Mouse (Mus musculus) heart, postnatal 0 days (tissue): ENCODE results near the gene Gins1. TPM values are rescaled to one million over a fixed set of nuclear protein-coding genes. Genes with fewer than 3 reads are reported as not detected.

Experiments
- ATAC-seq: fragments of 200-750 bp; cut with Nextera tagmentation; 2 replicates; pipeline ENCODE4 v1.8.0; 2017; ENCODE audit warnings: low read depth, moderate number of reproducible peaks, moderate library complexity; ENCODE audit not compliant: insufficient read depth
- DNase-seq: peaks from one replicate; pipeline ENCODE4 v3.0.0-alpha.2; 2016; ENCODE audit warnings: low spot score
- H3K27ac ChIP-seq: fragments of 300-500 bp; sonication (generic); 2 replicates; pipeline ENCODE4 v1.5.1; 2014; ENCODE audit warnings: low read depth, mild to moderate bottlenecking
- H3K27me3 ChIP-seq: fragments of 300-500 bp; sonication (generic); 2 replicates; pipeline ENCODE4 v1.6.1; 2014; ENCODE audit warnings: low read length, mixed read lengths; ENCODE audit not compliant: control insufficient read depth, insufficient read depth
- H3K36me3 ChIP-seq: fragments of 300-500 bp; sonication (generic); replicated peaks from 2 replicates; pipeline ENCODE4 v1.6.1; 2014; ENCODE audit warnings: low read length, mixed read lengths; ENCODE audit not compliant: control insufficient read depth, insufficient read depth
- H3K4me1 ChIP-seq: fragments of 300-500 bp; sonication (generic); 2 replicates; pipeline ENCODE4 v1.6.1; 2014; ENCODE audit warnings: antibody characterized with exemption; ENCODE audit not compliant: control insufficient read depth, insufficient read depth
- H3K4me2 ChIP-seq: fragments of 300-500 bp; sonication (generic); 2 replicates; pipeline ENCODE4 v1.6.1; 2014; ENCODE audit warnings: low read depth, mild to moderate bottlenecking, low read length, moderate library complexity
- H3K4me3 ChIP-seq: fragments of 300-500 bp; sonication (generic); 2 replicates; pipeline ENCODE4 v1.5.1; 2014; ENCODE audit warnings: low read depth, low read length
- H3K9ac ChIP-seq: fragments of 300-500 bp; sonication (generic); replicated peaks from 2 replicates; pipeline ENCODE4 v1.6.1; 2014; ENCODE audit warnings: low read depth, low read length, mixed read lengths
- H3K9me3 ChIP-seq: fragments of 300-500 bp; sonication (generic); replicated peaks from 2 replicates; pipeline ENCODE4 v1.6.1; 2016; ENCODE audit warnings: low read length; ENCODE audit not compliant: control insufficient read depth
- CTCF ChIP-seq: IDR thresholded peaks from 2 replicates; pipeline ENCODE4 v1.5.1; 2016; ENCODE audit warnings: antibody characterized with exemption, control low read depth, low read depth
- EP300 ChIP-seq: IDR thresholded peaks from 2 replicates; pipeline ENCODE4 v1.6.1; 2016; ENCODE audit warnings: antibody characterized with exemption, low read depth
- WGBS: fragments of 180-500 bp; shearing (Covaris S2); extraction: QIAGEN DNeasy Blood & Tissue Kit; methylation state at CpG from one replicate; pipeline ENCODE4 v1.1.7; 2014; 5-methylcytosine and 5-hydroxymethylcytosine counted together
- polyA plus RNA-seq: library from polyadenylated mRNA; unstranded; fragments of >200 nt; fragmentation: Nextera tagmentation; extraction: Ambion mirVana; gene quantifications from 2 replicates; pipeline ENCODE4 v1.2.1, GENCODE M21; 2015
- total RNA-seq: library from RNA; depleted of rRNA; stranded (reverse); fragments of >200 nt; gene quantifications from 2 replicates; pipeline ENCODE4 v1.2.3, GENCODE M21; 2014; ENCODE audit warnings: low replicate concordance

Gins1 gene
- total and polyA plus RNA-seq, 2 experiments from 2014 or later = 1.6 to 7.8 TPM

- Histone ChIP-seq H3K4me2 (no peak overlapping the region), H3K27me3 (no peaks in the 10 kb centered on the region), H3K27ac (no peak overlapping the region), H3K4me3 (no peak overlapping the region), H3K9ac (no peak overlapping the region), H3K36me3 (no peaks in the 10 kb centered on the region), H3K4me1 (no peaks in the 10 kb centered on the region), H3K9me3 (no peaks in the 10 kb centered on the region)
- DNase-seq (no peak), ATAC-seq (no peak)
- 88% methylated on average over 6 of the region's 6 CpGs for WGBS
- TF ChIP-seq CTCF = no peak
- TF ChIP-seq EP300 = no peak
Observed at GRCm38 (mm10) chr2:150950056-150950455, 44.9 kb downstream of the Gins1 start.

- Histone ChIP-seq H3K27me3 (no peaks in the 10 kb centered on the region), H3K4me2 (no peak overlapping the region), H3K4me1 (no peaks in the 10 kb centered on the region), H3K36me3 (no peaks in the 10 kb centered on the region), H3K4me3 (no peak overlapping the region), H3K9me3 (no peaks in the 10 kb centered on the region), H3K9ac (no peak overlapping the region), H3K27ac (no peak overlapping the region)
- 75% methylated on average over 2 of the region's 2 CpGs for WGBS
- TF ChIP-seq CTCF = no peak
- no peak for TF ChIP-seq EP300
- ATAC-seq (no peak; the same call in 1 of the 2 replicates), DNase-seq (no peak)
Observed at GRCm38 (mm10) chr2:150951201-150951600, 46.0 kb downstream of the Gins1 start.

GRCm38 (mm10) chr2:150955859-150956258 is 50.7 kb downstream of the Gins1 start:
- DNase-seq (no peak), ATAC-seq (no peak)
- Histone ChIP-seq H3K27me3 (no peaks in the 10 kb centered on the region), H3K36me3 (no peaks in the 10 kb centered on the region), H3K27ac (no peak overlapping the region), H3K9me3 (no peaks in the 10 kb centered on the region), H3K4me2 (no peak overlapping the region), H3K9ac (no peak overlapping the region), H3K4me1 (no peaks in the 10 kb centered on the region), H3K4me3 (no peak overlapping the region)
- 57% methylated on average over 1 of the region's 1 CpGs for WGBS
- TF ChIP-seq EP300 (no peak), CTCF (no peak)

- 65% methylated on average over 10 of the region's 10 CpGs for WGBS
Observed at GRCm38 (mm10) chr2:150959521-150959920, 54.3 kb downstream of the Gins1 start.

GRCm38 (mm10) chr2:150963246-150963645 is 58.0 kb downstream of the Gins1 start:
- no peaks in the 10 kb centered on the region for H3K27me3 ChIP-seq
- H3K4me1 ChIP-seq = no peaks in the 10 kb centered on the region
- DNase-seq = no peak
- no peak overlapping the region for H3K4me2 ChIP-seq
- H3K9ac ChIP-seq = no peak overlapping the region
- TF ChIP-seq EP300 (no peak), CTCF (no peak)
- H3K9me3 ChIP-seq = no peaks in the 10 kb centered on the region
- WGBS = 83% methylated on average over 3 of the region's 3 CpGs
- no peak for ATAC-seq
- no peak overlapping the region for H3K4me3 ChIP-seq
- H3K36me3 ChIP-seq = no peaks in the 10 kb centered on the region
- H3K27ac ChIP-seq = no peak overlapping the region

More at GRCm38 (mm10) chr2:150959521-150959920, 54.3 kb downstream of the Gins1 start:
- Histone ChIP-seq H3K27me3 (no peaks in the 10 kb centered on the region), H3K9ac (no peak overlapping the region), H3K4me2 (no peak overlapping the region), H3K9me3 (no peaks in the 10 kb centered on the region), H3K27ac (no peak overlapping the region), H3K36me3 (no peaks in the 10 kb centered on the region), H3K4me3 (no peak overlapping the region), H3K4me1 (no peaks in the 10 kb centered on the region)
- no peak for TF ChIP-seq CTCF
- no peak for TF ChIP-seq EP300
- DNase-seq (no peak), ATAC-seq (no peak)

- Histone ChIP-seq H3K27me3 (no peaks in the 10 kb centered on the region), H3K4me1 (no peaks in the 10 kb centered on the region), H3K4me2 (no peak overlapping the region), H3K36me3 (no peaks in the 10 kb centered on the region), H3K9ac (no peak overlapping the region), H3K9me3 (no peaks in the 10 kb centered on the region), H3K27ac (no peak overlapping the region), H3K4me3 (no peak overlapping the region)
- no peak for ATAC-seq
- TF ChIP-seq EP300 (no peak), CTCF (no peak)
- 84% methylated on average over 3 of the region's 3 CpGs for WGBS
- no peak for DNase-seq
Observed at GRCm38 (mm10) chr2:150964641-150965040, 59.4 kb downstream of the Gins1 start.
